Mouse (Mus musculus) heart, postnatal 10 days (tissue): ENCODE measurements around the gene Csf3. TPM values are rescaled to one million over a fixed set of nuclear protein-coding genes. Genes with fewer than 3 reads are reported as not detected.
"Not testable (repeated sequence)": the region's sequence is repeated elsewhere in the genome, so short reads cannot be mapped to it uniquely, and the experiment has no call there.

Source experiments
- DNase-seq, 2 experiments: peaks; one replicate each; pipeline ENCODE4 v3.0.0; 2021
- intact Hi-C: fragments of 180-260 bp; cut with DNase I; formaldehyde crosslinking; loops from one replicate; pipeline ENCODE4 v1.15.1; 2025
- total RNA-seq, 2 experiments: library from RNA; stranded (reverse); gene quantifications; 2 replicates each; pipeline ENCODE4 v1.2.3; 2021

Csf3 gene
- total RNA-seq, 2 experiments from 2014 or later, result not detected

GRCm38 (mm10) chr11:98723098-98723497, 22.0 kb downstream of the Csf3 start:
- DNase-seq, result no peak
- intact Hi-C loops, result loop anchor here (2.0 kb wide), 1 partner anchor 14 kb away; no protein-coding TSS in a partner anchor

GRCm38 (mm10) chr11:98725926-98726506, 25.0 kb downstream of the Csf3 start:
- DNase-seq, result no peak
- intact Hi-C loops, result no loop called here

DNA sequence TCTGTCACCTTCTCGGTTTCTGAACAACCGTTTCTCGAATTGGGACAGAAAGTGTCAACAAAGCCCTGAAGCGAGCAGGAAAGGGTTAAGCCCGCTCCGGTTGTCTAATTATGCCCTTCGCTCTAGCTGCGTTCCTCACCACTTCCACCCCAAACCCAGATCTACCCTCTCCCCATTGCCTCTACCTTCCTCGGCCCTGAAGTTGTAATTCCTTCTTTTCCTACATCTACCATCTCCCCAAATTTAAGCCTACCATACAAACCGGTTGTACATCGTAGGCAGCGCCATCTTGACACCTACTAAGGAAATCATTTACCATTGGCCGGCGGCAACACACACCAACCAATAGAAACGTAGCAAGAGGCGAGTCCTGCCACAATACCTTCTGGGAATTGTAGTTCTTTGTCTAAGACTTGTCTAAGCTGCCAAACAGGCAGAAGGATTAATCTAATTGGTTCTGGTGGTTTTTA, 28.1 kb downstream of the Csf3 start, which contains the start of gene Med24:
TSS of gene Med24 (minus strand) at position 317 of the 470 bp plus-strand sequence.
- intact Hi-C loops, result no loop called here
- DNase-seq, result peak; percentile 92 to 93

DNA sequence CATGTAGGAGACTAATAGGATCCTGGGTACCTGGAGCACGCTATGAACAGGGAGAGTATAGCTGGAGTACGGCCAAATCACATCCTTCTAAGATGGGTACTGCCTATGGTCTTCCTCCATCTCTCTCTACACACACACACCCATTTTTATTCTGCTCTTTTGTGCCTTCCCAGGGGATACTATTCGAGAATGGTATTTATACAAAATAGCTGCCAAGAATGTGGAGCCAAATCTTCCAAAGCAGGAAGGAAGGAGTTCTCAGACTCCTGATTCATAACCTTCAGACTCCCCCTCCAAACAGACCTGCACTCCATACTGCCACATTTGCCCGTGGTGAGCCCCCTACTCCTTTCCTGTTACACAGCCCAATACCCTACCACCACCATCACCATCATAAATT, 29.7 kb downstream of the Csf3 start:
- DNase-seq, result no peak
- intact Hi-C loops, result no loop called here

GRCm38 (mm10) chr11:98731134-98731533, 30.1 kb downstream of the Csf3 start:
- DNase-seq, result peak in 1 of 2 experiments; percentile 37

DNA sequence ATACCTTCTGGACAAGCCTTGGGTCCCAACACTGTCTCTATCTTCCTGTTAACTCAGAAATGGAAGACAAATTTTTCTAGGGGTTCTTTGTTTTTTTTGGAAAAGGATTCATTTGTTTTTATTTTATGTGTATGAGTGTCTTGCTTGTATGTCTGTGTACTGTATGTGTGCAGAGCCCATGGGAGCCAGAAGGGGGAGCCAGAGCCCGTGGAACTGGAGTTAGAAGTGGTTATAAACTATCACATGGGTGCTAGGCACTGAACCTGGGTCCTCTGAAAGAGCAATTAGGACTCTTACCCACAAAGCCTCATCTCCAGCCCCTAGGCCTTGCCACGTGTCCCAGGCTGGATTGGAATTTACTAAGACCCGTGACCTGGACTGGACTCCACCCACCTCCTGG, 33.0 kb downstream of the Csf3 start:
- intact Hi-C loops, result no loop called here
- no peak for DNase-seq

More at GRCm38 (mm10) chr11:98731134-98731533, 30.1 kb downstream of the Csf3 start:
- intact Hi-C loops, result no loop called here

- intact Hi-C loops, result no loop called here
- no peak for DNase-seq
Measured at GRCm38 (mm10) chr11:98735111-98735510, 34.0 kb downstream of the Csf3 start.

- no peak for DNase-seq
- intact Hi-C loops, result loop anchor here (2.0 kb wide), 1 partner anchor 13 kb away; no protein-coding TSS in a partner anchor
Measured at GRCm38 (mm10) chr11:98736176-98736575, 35.1 kb downstream of the Csf3 start.

DNA sequence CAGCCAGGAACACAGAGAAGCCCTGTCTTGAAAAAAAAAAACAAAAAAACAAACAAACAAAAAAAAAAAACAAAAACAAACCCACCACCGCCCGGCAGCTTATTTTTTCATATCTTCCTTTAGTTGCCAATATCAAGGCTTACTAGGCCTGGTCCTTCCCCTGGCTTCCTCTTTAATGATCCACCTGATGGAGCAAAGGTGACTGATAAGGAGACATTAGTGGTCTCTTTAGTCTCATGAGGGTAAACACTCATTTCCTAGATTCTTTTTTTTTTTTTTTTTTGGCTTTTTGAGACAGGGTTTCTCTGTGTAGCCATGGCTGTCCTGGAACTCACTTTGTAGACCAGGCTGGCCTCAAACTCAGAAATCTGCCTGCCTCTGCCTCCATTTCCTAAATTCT, 36.2 kb downstream of the Csf3 start:
- intact Hi-C loops, result loop anchor here (2.0 kb wide), 1 partner anchor 14 kb away; no protein-coding TSS in a partner anchor
- not testable (repeated sequence) for DNase-seq

DNA sequence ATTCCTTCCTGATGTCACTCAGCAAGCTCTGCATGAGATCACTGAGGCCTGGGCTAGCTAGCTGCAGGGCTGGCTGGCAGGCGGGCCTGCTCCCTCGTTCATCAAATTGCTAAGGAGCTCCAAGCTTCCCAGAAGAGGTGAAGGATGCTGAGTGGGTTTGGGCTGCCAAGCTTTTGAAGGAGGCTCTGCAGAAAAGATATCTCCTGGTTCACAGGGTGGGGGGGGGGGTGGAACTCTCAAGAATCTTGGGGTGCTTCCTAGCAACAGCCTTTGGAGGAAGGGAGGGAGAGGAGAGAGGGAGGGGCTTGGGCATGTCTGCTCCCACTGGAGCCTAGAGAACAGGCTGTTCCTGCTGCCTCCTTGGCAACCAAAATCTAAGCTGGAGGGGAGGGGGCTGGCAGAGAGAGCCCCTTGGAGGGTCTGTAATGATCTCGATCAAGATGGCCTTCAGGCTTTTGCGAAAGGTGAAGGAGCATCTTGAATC, 37.4 kb downstream of the Csf3 start:
- intact Hi-C loops, result no loop called here
- DNase-seq, result no peak

DNA sequence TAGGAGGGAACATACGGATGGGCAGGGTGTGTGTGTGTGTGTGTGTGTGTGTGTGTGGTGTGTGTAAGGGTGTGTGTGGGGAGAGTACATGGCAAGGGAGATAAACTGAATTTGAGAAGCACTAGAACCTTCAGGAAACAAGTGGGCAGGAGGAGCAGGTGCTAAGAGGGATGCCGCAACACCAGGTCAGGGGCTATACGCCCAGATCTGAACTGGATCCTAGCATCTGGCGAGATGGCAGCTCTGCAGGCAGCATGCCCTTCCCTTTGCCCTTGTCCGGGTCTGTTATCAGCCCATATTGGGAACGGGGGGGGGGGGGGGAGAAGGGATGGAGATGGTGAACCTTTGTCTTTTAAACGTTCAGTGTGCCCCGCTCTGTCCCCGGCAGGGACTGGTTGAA, 37.9 kb downstream of the Csf3 start:
- no peak for DNase-seq
- intact Hi-C loops, result no loop called here

GRCm38 (mm10) chr11:98740026-98740392, 38.9 kb downstream of the Csf3 start:
- DNase-seq, result peak in 1 of 2 experiments; percentile 40
- intact Hi-C loops, result no loop called here

DNA sequence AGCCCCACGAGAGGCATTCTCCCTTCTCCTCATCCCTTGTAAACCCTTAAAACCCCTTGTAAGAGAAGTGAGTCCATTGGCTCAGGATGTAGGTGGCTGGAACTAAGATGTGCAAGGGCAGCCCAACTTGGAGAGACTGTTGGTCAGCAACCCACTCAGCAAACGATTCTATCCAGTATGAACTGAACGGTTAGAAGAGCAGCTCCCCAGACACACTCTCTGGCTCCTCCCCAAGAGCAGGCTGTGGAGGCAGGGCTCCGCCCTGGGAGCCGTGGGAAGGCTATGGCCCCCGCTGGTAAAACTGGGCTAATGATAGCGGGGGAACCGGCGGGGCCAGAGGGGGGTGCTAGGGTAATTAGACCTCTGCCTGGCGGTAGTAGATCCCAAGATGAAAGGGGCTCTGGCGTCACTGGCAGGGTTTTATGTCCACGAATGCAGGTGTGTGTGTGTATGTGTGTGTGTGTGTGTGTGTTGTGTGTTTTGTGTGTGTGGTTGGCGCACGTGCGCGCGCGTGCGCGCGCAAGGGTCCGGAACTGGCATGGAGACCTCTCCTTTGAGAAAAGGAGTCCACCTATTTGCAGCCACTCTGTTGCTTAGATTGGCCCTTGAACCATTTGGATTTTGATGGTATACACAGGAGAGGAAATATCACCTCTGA, 39.5 kb downstream of the Csf3 start, which contains the start of gene Thra:
TSS of gene Thra (plus strand) at position 246 of the 658 bp plus-strand sequence.
- intact Hi-C loops, result loop anchor here (1.0 kb wide), 1 partner anchor 46 kb away; no protein-coding TSS in a partner anchor
- peak; percentile 87 to 89 for DNase-seq

- intact Hi-C loops, result loop anchor here (1.0 kb wide), 1 partner anchor 45 kb away; no protein-coding TSS in a partner anchor
- DNase-seq, result no peak
Measured at GRCm38 (mm10) chr11:98741051-98741620, 40.1 kb downstream of the Csf3 start.

DNA sequence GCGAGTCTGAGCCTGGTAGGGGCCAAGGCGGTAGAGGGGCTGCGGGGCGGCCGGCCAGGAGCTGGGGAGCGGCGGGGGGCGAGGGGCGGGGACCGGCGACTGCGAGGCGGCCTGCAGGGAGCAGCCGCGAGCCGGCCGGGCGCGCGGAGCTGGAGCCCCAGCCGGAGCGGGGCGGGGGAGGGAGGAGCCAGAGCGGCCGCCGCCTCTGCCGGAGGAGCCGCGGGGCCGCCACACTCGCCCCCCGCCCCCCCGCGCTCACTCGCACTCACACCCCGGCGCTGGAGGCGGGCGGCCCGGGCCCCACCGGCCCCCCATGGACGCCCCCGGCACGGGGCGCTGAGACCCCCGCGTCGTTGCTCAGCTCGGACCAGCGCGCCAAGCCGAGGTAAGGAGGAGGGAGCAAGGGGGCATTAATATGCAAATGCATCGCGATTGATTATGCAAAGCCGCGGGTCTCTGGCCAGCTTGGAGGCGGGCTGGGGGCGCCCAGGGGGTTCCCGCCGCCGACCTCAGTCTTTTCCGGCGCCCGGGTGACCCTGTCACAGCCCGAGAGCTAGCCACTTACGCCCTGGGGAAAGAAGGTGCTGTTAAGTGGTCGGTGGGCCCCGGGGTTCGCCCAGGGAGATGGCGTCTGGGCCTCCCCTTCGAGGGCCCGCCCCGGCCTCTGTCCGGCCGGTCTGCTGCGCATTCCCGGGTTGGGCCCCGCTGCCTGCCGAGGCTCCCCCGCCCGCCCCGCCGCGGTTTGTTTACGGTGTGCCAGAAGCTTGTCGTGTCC, 40.7 kb downstream of the Csf3 start:
- DNase-seq, result peak; percentile 83 to 88
- intact Hi-C loops, result loop anchor here (1.0 kb wide), 1 partner anchor 44 kb away; no protein-coding TSS in a partner anchor

- intact Hi-C loops, result no loop called here
Measured at GRCm38 (mm10) chr11:98742397-98743291, 41.6 kb downstream of the Csf3 start.

DNA sequence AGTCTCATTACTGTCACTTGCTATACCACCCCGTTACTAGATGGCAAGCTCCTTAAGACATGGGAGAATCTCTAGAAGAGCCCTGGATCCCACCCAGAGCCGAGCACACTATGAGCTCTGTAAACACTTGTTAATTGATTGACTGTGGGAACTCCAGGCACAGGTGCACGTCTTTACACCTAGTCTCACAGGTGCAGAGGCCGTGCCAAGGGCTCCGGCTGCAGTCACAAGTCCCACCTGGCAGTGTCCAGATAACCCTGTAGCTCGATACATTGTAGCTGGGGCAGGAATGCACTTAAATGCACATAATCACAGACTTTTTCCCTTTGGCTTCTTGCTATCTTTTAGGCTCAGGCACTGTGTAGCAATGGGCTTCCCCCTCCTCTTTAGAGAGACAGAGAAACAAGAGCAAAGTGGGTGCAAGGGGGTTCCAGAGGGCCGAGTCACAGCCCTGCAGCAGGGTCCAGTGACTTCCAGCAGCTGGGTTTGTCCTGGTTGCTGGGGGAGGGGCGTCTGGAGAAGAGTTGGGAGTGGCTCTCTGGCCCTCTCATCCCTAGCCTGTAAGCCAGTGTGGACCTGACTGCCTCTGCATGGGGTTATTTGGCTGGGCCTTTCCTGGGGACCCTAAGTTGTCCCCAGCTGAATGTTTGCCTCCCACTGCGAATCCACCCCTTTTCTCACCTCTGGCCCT, 42.7 kb downstream of the Csf3 start:
- intact Hi-C loops, result loop anchor here (2.0 kb wide), 1 partner anchor 27 kb away; no protein-coding TSS in a partner anchor
- peak; percentile 87 to 88 for DNase-seq

More at GRCm38 (mm10) chr11:98742397-98743291, 41.6 kb downstream of the Csf3 start:
- DNase-seq, result peak; percentile 73 to 79

DNA sequence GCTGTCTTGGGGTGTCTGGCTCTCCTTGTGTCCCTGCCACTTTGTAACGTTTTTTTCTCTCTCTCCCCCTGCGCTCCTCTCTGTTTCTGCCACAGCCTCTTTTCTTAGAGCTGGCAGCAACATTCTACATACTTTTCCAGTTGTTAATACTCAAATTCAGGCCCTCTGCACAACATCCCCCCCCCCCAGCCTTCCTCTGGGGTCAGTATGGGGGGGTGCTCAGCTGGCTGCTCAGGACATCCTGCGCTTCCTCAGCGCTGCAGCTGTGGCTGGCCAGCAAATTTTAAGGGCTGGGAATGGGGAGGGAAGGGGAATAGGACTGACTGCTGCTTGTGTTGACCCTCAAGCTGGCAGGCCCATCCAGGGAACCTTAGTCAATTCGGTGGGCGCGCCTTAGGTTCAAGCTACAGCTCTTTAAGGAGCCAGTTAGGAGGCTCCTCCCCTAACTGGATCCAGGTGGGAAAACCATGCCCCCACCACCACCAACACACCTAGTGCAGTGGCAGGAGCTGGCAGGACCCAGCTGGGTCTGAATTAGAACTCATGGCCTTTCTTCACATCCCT, 43.5 kb downstream of the Csf3 start:
- intact Hi-C loops, result loop anchor here (2.0 kb wide), 1 partner anchor 26 kb away; no protein-coding TSS in a partner anchor
- peak; percentile 54 to 57 for DNase-seq
